Mouse (Mus musculus) forebrain, embryonic 12.5 days (tissue): ENCODE measurements around the gene Slc25a19. TPM values are rescaled to one million over a fixed set of nuclear protein-coding genes. Genes with fewer than 3 reads are reported as not detected.
A peak's percentile ranks its signal among the peaks of the same experiment; 100 is the strongest.

Experiments used
- ATAC-seq: fragments of 200-750 bp; cut with Nextera tagmentation; 2 replicates; pipeline ENCODE4 v1.8.0; 2017; ENCODE audit warnings: moderate TSS enrichment; ENCODE audit not compliant: low FRiP score
- H3K27ac ChIP-seq: fragments of 300-500 bp; sonication (generic); 2 replicates; pipeline ENCODE4 v1.5.1; 2016; ENCODE audit warnings: mild to moderate bottlenecking
- H3K27me3 ChIP-seq: fragments of 300-500 bp; sonication (generic); 2 replicates; pipeline ENCODE4 v1.6.1; 2016; ENCODE audit warnings: mild to moderate bottlenecking
- H3K36me3 ChIP-seq: fragments of 300-500 bp; sonication (generic); replicated peaks from 2 replicates; pipeline ENCODE4 v1.6.1; 2016; ENCODE audit warnings: mild to moderate bottlenecking
- H3K4me1 ChIP-seq: fragments of 300-500 bp; sonication (generic); 2 replicates; pipeline ENCODE4 v1.6.1; 2016
- H3K4me2 ChIP-seq: fragments of 300-500 bp; sonication (generic); 2 replicates; pipeline ENCODE4 v1.6.1; 2016; ENCODE audit warnings: mild to moderate bottlenecking, moderate library complexity
- H3K4me3 ChIP-seq: fragments of 300-500 bp; sonication (generic); replicated peaks from 2 replicates; pipeline ENCODE4 v1.5.1; 2016; ENCODE audit warnings: mild to moderate bottlenecking
- H3K9ac ChIP-seq: fragments of 300-500 bp; sonication (generic); 2 replicates; pipeline ENCODE4 v1.6.1; 2016; ENCODE audit warnings: mild to moderate bottlenecking
- H3K9me3 ChIP-seq: fragments of 300-500 bp; sonication (generic); 2 replicates; pipeline ENCODE4 v1.6.1; 2016
- WGBS: fragments of 180-500 bp; shearing (Covaris S2); methylation state at CpG from one replicate; pipeline ENCODE4 v1.1.7; 2016; 5-methylcytosine and 5-hydroxymethylcytosine counted together
- polyA plus RNA-seq: library from polyadenylated mRNA; unstranded; fragments of >200 nt; fragmentation: Nextera tagmentation; extraction: Ambion mirVana; gene quantifications from 2 replicates; pipeline ENCODE4 v1.2.1, GENCODE M21; 2016

Slc25a19 gene
- polyA plus RNA-seq, result 28.4 and 29.7 TPM in 2 replicates

- peaks cover 8% of the 10 kb centered on the region for H3K4me1 ChIP-seq
- H3K4me2 ChIP-seq, result peak within 1 kb of the TSS; percentile 95
- H3K4me3 ChIP-seq, result peak within 1 kb of the TSS; percentile 73
- H3K9me3 ChIP-seq, result no peaks in the 10 kb centered on the region
- peak within 1 kb of the TSS; percentile 75 for H3K9ac ChIP-seq
- under 1% methylated on average over 47 of the region's 47 CpGs for WGBS
- no peaks in the 10 kb centered on the region for H3K27me3 ChIP-seq
- ATAC-seq, result peak; percentile 99
- no peak within 1 kb of the TSS for H3K27ac ChIP-seq
- peaks cover 5% of the 10 kb centered on the region for H3K36me3 ChIP-seq
Measured at GRCm38 (mm10) chr11:115627705-115628464, at the start of gene Slc25a19. Gene Slc25a19 (minus strand): TSS chr11:115628295.

GRCm38 (mm10) chr11:115677511-115677910, 49.4 kb upstream of the Slc25a19 start:
- Histone ChIP-seq H3K9me3 (no peaks in the 10 kb centered on the region), H3K9ac (no peak overlapping the region), H3K27me3 (no peaks in the 10 kb centered on the region), H3K4me2 (no peak overlapping the region), H3K4me3 (no peak overlapping the region), H3K27ac (no peak overlapping the region), H3K4me1 (peaks cover 2% of the 10 kb centered on the region), H3K36me3 (peaks cover 22% of the 10 kb centered on the region)
- no peak for ATAC-seq
- WGBS, result 91% methylated on average over 3 of the region's 3 CpGs

- H3K27ac ChIP-seq, result no peak overlapping the region
- no peak overlapping the region for H3K9ac ChIP-seq
- no peaks in the 10 kb centered on the region for H3K27me3 ChIP-seq
- no peak for ATAC-seq
- peaks cover 17% of the 10 kb centered on the region for H3K36me3 ChIP-seq
- 94% methylated on average over 8 of the region's 8 CpGs for WGBS
- H3K9me3 ChIP-seq, result no peaks in the 10 kb centered on the region
- no peak overlapping the region for H3K4me2 ChIP-seq
- H3K4me1 ChIP-seq, result peaks cover 2% of the 10 kb centered on the region
- no peak overlapping the region for H3K4me3 ChIP-seq
Measured at GRCm38 (mm10) chr11:115676738-115677137, 48.6 kb upstream of the Slc25a19 start.

- H3K4me1 ChIP-seq, result peaks cover 15% of the 10 kb centered on the region
- ATAC-seq, result no peak
- WGBS, result 69% methylated on average over 9 of the region's 9 CpGs
- no peak overlapping the region for H3K4me2 ChIP-seq
- no peaks in the 10 kb centered on the region for H3K9me3 ChIP-seq
- H3K27me3 ChIP-seq, result no peaks in the 10 kb centered on the region
- H3K27ac ChIP-seq, result 0 out of 2 replicates have a peak overlapping the region, but pooled peaks have one; percentile 46
- no peak overlapping the region for H3K9ac ChIP-seq
- H3K4me3 ChIP-seq, result no peak overlapping the region
- H3K36me3 ChIP-seq, result peaks cover 16% of the 10 kb centered on the region
Measured at GRCm38 (mm10) chr11:115674235-115674865, 46.3 kb upstream of the Slc25a19 start.

- Histone ChIP-seq H3K4me2 (no peak overlapping the region), H3K4me3 (no peak overlapping the region), H3K36me3 (peaks cover 15% of the 10 kb centered on the region), H3K27me3 (no peaks in the 10 kb centered on the region), H3K9ac (no peak overlapping the region), H3K27ac (0 out of 2 replicates have a peak overlapping the region, but pooled peaks have one; percentile 46), H3K9me3 (no peaks in the 10 kb centered on the region), H3K4me1 (peaks cover 15% of the 10 kb centered on the region)
- WGBS, result 91% methylated on average over 9 of the region's 9 CpGs
- ATAC-seq, result no peak
Measured at GRCm38 (mm10) chr11:115673471-115674234, 45.6 kb upstream of the Slc25a19 start.

- WGBS, result 88% methylated on average over 7 of the region's 7 CpGs
- no peaks in the 10 kb centered on the region for H3K9me3 ChIP-seq
- H3K4me1 ChIP-seq, result peaks cover 15% of the 10 kb centered on the region
- no peak overlapping the region for H3K27ac ChIP-seq
- no peaks in the 10 kb centered on the region for H3K27me3 ChIP-seq
- ATAC-seq, result no peak
- H3K4me2 ChIP-seq, result no peak overlapping the region
- peaks cover 5% of the 10 kb centered on the region for H3K36me3 ChIP-seq
- no peak overlapping the region for H3K4me3 ChIP-seq
- no peak overlapping the region for H3K9ac ChIP-seq
Measured at GRCm38 (mm10) chr11:115672226-115672987, 44.3 kb upstream of the Slc25a19 start.

- Histone ChIP-seq H3K4me3 (no peak overlapping the region), H3K27ac (peak overlapping the region; percentile 50), H3K4me1 (peaks cover 15% of the 10 kb centered on the region), H3K9me3 (no peaks in the 10 kb centered on the region), H3K36me3 (no peaks in the 10 kb centered on the region), H3K27me3 (no peaks in the 10 kb centered on the region), H3K4me2 (no peak overlapping the region), H3K9ac (no peak overlapping the region; the same call in 1 of the 2 replicates)
- WGBS, result 36% methylated on average over 5 of the region's 5 CpGs
- no peak for ATAC-seq
Measured at GRCm38 (mm10) chr11:115670451-115671050, 42.5 kb upstream of the Slc25a19 start.

- H3K27ac ChIP-seq, result no peak overlapping the region; the same call in 1 of the 2 replicates
- H3K27me3 ChIP-seq, result no peaks in the 10 kb centered on the region
- H3K4me2 ChIP-seq, result no peak overlapping the region
- H3K36me3 ChIP-seq, result no peaks in the 10 kb centered on the region
- H3K4me3 ChIP-seq, result no peak overlapping the region
- 0 out of 2 replicates have a peak, but pooled peaks cover 3% of the 10 kb centered on the region for H3K4me1 ChIP-seq
- H3K9ac ChIP-seq, result no peak overlapping the region
- ATAC-seq, result no peak
- no peaks in the 10 kb centered on the region for H3K9me3 ChIP-seq
- WGBS, result 63% methylated on average over 4 of the region's 4 CpGs
Measured at GRCm38 (mm10) chr11:115663676-115664335, 35.7 kb upstream of the Slc25a19 start.

- Histone ChIP-seq H3K4me3 (no peak overlapping the region), H3K4me2 (no peak overlapping the region), H3K36me3 (no peaks in the 10 kb centered on the region), H3K9ac (no peak overlapping the region), H3K9me3 (no peaks in the 10 kb centered on the region), H3K27ac (no peak overlapping the region), H3K4me1 (0 out of 2 replicates have a peak, but pooled peaks cover 3% of the 10 kb centered on the region), H3K27me3 (no peaks in the 10 kb centered on the region)
- 98% methylated on average over 4 of the region's 4 CpGs for WGBS
- ATAC-seq, result no peak
Measured at GRCm38 (mm10) chr11:115660376-115660775, 32.3 kb upstream of the Slc25a19 start.

- peaks cover 11% of the 10 kb centered on the region for H3K36me3 ChIP-seq
Measured at GRCm38 (mm10) chr11:115658521-115658920, 30.4 kb upstream of the Slc25a19 start.

GRCm38 (mm10) chr11:115654128-115654527, 26.0 kb upstream of the Slc25a19 start:
- WGBS, result 89% methylated on average over 2 of the region's 2 CpGs
- no peak overlapping the region for H3K9ac ChIP-seq
- no peak for ATAC-seq
- H3K9me3 ChIP-seq, result no peaks in the 10 kb centered on the region
- no peak overlapping the region for H3K27ac ChIP-seq
- H3K27me3 ChIP-seq, result no peaks in the 10 kb centered on the region
- no peak overlapping the region for H3K4me3 ChIP-seq
- no peaks in the 10 kb centered on the region for H3K4me1 ChIP-seq
- H3K36me3 ChIP-seq, result peaks cover 27% of the 10 kb centered on the region
- H3K4me2 ChIP-seq, result no peak overlapping the region

More at GRCm38 (mm10) chr11:115658521-115658920, 30.4 kb upstream of the Slc25a19 start:
- Histone ChIP-seq H3K4me1 (no peaks in the 10 kb centered on the region), H3K4me2 (no peak overlapping the region), H3K9ac (no peak overlapping the region), H3K27ac (no peak overlapping the region), H3K9me3 (no peaks in the 10 kb centered on the region), H3K27me3 (no peaks in the 10 kb centered on the region), H3K4me3 (no peak overlapping the region)
- WGBS, result 89% methylated on average over 6 of the region's 6 CpGs
- no peak for ATAC-seq
